Mouse (Mus musculus) heart, embryonic 14.5 days (tissue): ENCODE results near the gene Ltf. TPM values are rescaled to one million over a fixed set of nuclear protein-coding genes. Genes with fewer than 3 reads are reported as not detected.

Source experiments
- ATAC-seq: fragments of 200-750 bp; cut with Nextera tagmentation; 2 replicates; pipeline ENCODE4 v1.8.0; 2017; ENCODE audit warnings: low read depth, moderate TSS enrichment; ENCODE audit not compliant: insufficient number of reproducible peaks, insufficient read depth, low FRiP score
- H3K27ac ChIP-seq, 2 experiments: fragments of 200-500 bp in 1 of 2; fragments of 300-500 bp in 1 of 2; sonication (generic) in 1 of 2; replicated peaks in 1 of 2; 2 replicates each; pipeline ENCODE4 v1.5.1; 2012 to 2014; ENCODE audit warnings: low read depth in 2 of 2, low read length in 2 of 2, control low read depth in 1 of 2, mild to moderate bottlenecking in 1 of 2, mixed read lengths in 1 of 2; ENCODE audit not compliant: control insufficient read depth in 1 of 2, insufficient read depth in 1 of 2
- H3K27me3 ChIP-seq: fragments of 300-500 bp; sonication (generic); 2 replicates; pipeline ENCODE4 v1.6.1; 2014; ENCODE audit warnings: mild to moderate bottlenecking, low read length, control low read depth; ENCODE audit not compliant: control insufficient read depth, insufficient read depth
- H3K36me3 ChIP-seq: fragments of 300-500 bp; sonication (generic); 2 replicates; pipeline ENCODE4 v1.6.1; 2014; ENCODE audit warnings: mild to moderate bottlenecking, control low read depth, low read length, mixed read lengths; ENCODE audit not compliant: control insufficient read depth, insufficient read depth
- H3K4me1 ChIP-seq, 2 experiments: fragments of 200-500 bp in 1 of 2; fragments of 300-500 bp in 1 of 2; sonication (generic) in 1 of 2; 2 replicates each; pipeline ENCODE4 v1.6.1; 2012 to 2014; ENCODE audit warnings: low read length in 2 of 2, control low read depth in 1 of 2, mixed read lengths in 1 of 2; ENCODE audit not compliant: control insufficient read depth in 2 of 2, insufficient read depth in 2 of 2
- H3K4me2 ChIP-seq: fragments of 300-500 bp; sonication (generic); 2 replicates; pipeline ENCODE4 v1.6.1; 2014; ENCODE audit warnings: mild to moderate bottlenecking, low read length
- H3K4me3 ChIP-seq, 2 experiments: fragments of 200-500 bp in 1 of 2; fragments of 300-500 bp in 1 of 2; sonication (generic) in 1 of 2; 2 replicates each; pipeline ENCODE4 v1.5.1; 2012 to 2014; ENCODE audit warnings: low read length in 2 of 2, mild to moderate bottlenecking in 2 of 2, control low read depth in 1 of 2, low read depth in 1 of 2, moderate library complexity in 1 of 2; ENCODE audit not compliant: control insufficient read depth in 1 of 2, insufficient read depth in 1 of 2
- H3K9ac ChIP-seq: fragments of 300-500 bp; sonication (generic); 2 replicates; pipeline ENCODE4 v1.6.1; 2014; ENCODE audit warnings: mild to moderate bottlenecking, low read length
- H3K9me3 ChIP-seq: fragments of 300-500 bp; sonication (generic); 2 replicates; pipeline ENCODE4 v1.6.1; 2016; ENCODE audit warnings: low read length, control low read depth; ENCODE audit not compliant: control insufficient read depth
- WGBS: fragments of 180-500 bp; shearing (Covaris S2); extraction: QIAGEN DNeasy Blood & Tissue Kit; methylation state at CpG from one replicate; pipeline ENCODE4 v1.1.7; 2014; 5-methylcytosine and 5-hydroxymethylcytosine counted together
- polyA plus RNA-seq: library from polyadenylated mRNA; unstranded; fragments of >200 nt; fragmentation: Nextera tagmentation; extraction: Ambion mirVana; gene quantifications from 2 replicates; pipeline ENCODE4 v1.2.1, GENCODE M21; 2014

The Ltf gene
- polyA plus RNA-seq, 1 experiment from 2014 or later, result 1.6 TPM

DNA sequence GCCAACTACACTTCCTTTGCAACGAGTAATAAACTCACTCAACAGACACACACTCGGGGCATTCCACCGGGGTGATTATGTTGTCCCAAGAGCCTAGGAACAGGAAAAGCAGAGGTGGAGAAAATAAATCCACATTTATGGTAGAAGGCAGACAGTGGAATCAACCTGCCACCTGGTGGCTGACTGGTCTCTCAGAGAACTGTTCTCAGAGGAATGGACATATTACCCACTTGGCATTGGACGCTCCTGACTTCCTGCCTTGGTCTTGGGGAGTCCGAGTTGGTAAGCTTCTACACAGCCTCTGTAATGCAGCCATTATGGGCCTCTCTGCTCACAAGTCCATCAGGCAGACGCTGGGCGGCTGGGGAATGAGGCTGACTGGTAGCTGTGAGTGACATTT is 53.1 kb downstream of the Ltf start:
- Histone ChIP-seq H3K9me3 (peaks cover 10% of the 10 kb centered on the region), H3K4me2 (no peak overlapping the region), H3K4me1 (no peaks in the 10 kb centered on the region), H3K27ac (no peak overlapping the region), H3K27me3 (no peaks in the 10 kb centered on the region), H3K9ac (no peak overlapping the region), H3K36me3 (no peaks in the 10 kb centered on the region), H3K4me3 (no peak overlapping the region)
- 47% methylated on average over 7 of the region's 7 CpGs for WGBS
- ATAC-seq, result no peak; the same call in 1 of the 2 replicates

DNA sequence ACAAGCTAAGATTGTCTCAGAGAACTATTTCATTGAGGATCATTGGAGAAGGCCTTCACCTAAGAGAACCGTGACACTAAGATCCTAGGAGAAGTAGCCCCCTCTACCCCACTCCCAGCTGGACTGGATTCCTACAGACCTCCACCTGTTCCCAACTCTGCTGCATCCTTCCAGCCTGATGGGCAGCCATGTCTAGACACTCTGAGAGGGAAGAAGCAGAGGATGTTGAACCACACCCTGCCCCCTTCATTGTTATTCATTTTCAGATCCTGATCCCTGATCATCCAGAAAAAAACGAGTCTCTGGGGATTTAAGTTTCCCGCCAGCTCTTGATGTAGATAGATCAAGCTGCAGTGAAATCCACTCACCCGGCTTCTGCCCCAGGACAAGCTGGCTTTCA is 53.9 kb downstream of the Ltf start:
- Histone ChIP-seq H3K36me3 (no peaks in the 10 kb centered on the region), H3K27me3 (no peaks in the 10 kb centered on the region), H3K9me3 (peaks cover 16% of the 10 kb centered on the region), H3K9ac (no peak overlapping the region), H3K4me1 (no peaks in the 10 kb centered on the region), H3K4me2 (no peak overlapping the region), H3K4me3 (no peak overlapping the region), H3K27ac (no peak overlapping the region)
- no peak for ATAC-seq
- 68% methylated on average over 4 of the region's 4 CpGs for WGBS

DNA sequence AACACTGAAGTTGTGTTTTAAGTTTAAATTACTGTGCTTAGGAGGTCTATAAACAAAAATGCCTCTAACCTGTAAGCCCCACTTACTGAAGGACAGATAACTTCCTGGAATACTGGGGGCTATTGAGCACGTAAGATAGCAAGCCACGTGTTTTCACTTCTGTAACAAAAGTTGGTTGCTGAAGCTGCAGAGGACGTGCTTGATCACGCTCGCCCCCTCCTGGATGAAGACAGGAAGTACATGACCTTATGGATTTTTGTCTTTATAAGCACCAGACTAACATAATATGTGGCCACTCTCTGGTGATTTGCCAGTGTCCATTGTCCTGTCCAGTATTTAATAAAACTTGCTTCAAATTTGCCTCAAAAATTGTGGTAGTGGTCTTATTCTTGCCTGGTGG is 58.7 kb downstream of the Ltf start:
- Histone ChIP-seq H3K9ac (no peak overlapping the region), H3K4me3 (no peak overlapping the region), H3K4me1 (peaks cover 4% of the 10 kb centered on the region in 2 experiments; a peak in 3 of 4 replicates), H3K9me3 (peaks cover 16% of the 10 kb centered on the region), H3K36me3 (no peaks in the 10 kb centered on the region), H3K27me3 (no peaks in the 10 kb centered on the region), H3K4me2 (no peak overlapping the region), H3K27ac (no peak overlapping the region)
- 58% methylated on average over 5 of the region's 5 CpGs for WGBS
- ATAC-seq, result no peak

DNA sequence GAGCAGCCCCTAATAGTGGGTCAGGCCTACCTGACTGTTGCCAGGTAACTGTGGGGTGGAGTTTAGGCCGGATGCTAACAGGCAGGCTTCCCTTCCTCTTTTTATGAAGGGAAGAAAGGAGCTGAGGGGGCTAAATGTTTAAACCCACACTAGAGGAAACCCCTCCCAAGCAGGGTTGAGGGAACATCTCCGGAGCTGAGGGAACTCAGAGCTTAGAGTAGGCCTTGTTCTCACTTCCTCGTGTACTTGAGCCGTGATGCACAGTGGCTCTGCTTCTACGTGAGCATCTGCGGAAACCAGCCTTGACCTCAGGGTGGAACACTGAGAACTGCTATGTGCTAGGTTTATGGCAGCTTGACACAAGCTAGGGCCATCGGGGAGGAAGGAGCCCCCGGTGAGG is 61.7 kb downstream of the Ltf start:
- peaks cover 6% of the 10 kb centered on the region; the same call in 1 of the 2 replicates for H3K9me3 ChIP-seq
- H3K4me2 ChIP-seq, result no peak overlapping the region
- H3K36me3 ChIP-seq, result no peaks in the 10 kb centered on the region
- peaks cover 4% of the 10 kb centered on the region in 2 experiments; a peak in 3 of 4 replicates for H3K4me1 ChIP-seq
- no peaks in the 10 kb centered on the region for H3K27me3 ChIP-seq
- H3K27ac ChIP-seq, result no peak overlapping the region
- no peak for ATAC-seq
- 93% methylated on average over 8 of the region's 8 CpGs for WGBS
- no peak overlapping the region for H3K9ac ChIP-seq
- no peak overlapping the region for H3K4me3 ChIP-seq

DNA sequence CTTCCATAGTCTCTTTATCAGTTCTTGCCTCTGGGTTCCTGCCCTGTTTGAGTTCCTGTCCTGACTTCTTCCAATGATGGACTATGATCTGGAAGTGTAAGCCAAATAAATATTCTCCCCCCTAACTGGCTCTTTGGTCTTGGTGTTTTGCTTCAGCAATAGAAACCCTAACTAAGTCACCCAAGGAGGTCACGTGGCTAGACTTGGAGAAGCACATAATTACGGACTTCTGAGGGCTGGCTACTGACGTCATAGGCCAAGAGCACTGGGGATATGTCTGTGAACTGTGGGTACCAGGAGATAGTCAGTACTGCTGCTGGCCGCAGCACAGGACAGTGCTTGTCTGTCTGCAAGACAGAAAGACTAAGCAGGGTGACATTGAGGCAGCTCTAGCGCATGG is 62.7 kb downstream of the Ltf start:
- Histone ChIP-seq H3K4me3 (no peak overlapping the region), H3K27me3 (no peaks in the 10 kb centered on the region), H3K9ac (no peak overlapping the region), H3K4me2 (no peak overlapping the region), H3K4me1 (peaks cover 4% of the 10 kb centered on the region in 2 experiments; a peak in 3 of 4 replicates), H3K27ac (no peak overlapping the region), H3K36me3 (no peaks in the 10 kb centered on the region), H3K9me3 (peaks cover 6% of the 10 kb centered on the region; the same call in 1 of the 2 replicates)
- ATAC-seq, result no peak
- 84% methylated on average over 5 of the region's 5 CpGs for WGBS

DNA sequence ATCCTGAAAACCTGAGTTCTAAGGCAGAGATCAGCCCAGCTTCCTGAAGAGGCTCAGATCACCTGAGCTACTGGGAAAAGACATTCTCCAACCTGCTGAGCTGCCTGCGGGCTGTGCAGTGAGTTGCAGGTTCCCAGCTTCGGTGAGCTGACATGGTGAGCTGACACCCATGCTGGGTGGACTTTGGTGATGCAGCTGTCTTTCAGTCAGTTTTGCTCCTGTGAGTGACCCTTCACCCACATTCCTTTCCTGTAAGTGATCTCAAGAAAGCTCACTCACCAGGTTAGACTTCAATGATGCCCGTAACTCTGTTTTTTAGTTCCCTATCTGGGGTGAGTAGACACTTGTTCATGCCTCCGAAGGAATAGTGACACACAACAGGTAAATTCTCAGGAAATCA is 66.3 kb downstream of the Ltf start:
- 36% methylated on average over 4 of the region's 4 CpGs for WGBS

DNA sequence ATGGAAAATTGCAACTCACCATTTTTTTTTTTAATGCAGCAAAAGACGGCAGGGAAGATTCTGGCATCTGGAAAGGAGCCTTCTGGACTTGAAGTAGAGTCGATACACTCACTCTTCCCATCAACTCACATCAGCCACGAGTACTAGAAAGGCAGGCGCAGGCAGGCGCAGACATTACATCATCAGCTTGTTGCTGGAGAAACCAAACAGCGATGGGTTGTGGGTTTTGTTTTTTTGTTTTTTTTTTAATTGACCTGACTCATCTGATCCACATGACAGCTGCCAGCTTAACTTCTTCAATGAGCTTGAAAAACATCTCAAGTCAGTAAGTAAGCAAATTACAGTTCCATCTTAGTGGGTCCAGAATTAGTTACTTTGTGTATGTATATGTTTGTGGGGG is 67.1 kb downstream of the Ltf start:
- no peaks in the 10 kb centered on the region for H3K36me3 ChIP-seq
- H3K4me3 ChIP-seq, result no peak overlapping the region
- no peaks in the 10 kb centered on the region for H3K27me3 ChIP-seq
- H3K9me3 ChIP-seq, result no peaks in the 10 kb centered on the region
- H3K9ac ChIP-seq, result no peak overlapping the region
- WGBS, result 57% methylated on average over 6 of the region's 6 CpGs
- H3K27ac ChIP-seq, result no peak overlapping the region
- no peak for ATAC-seq
- peaks cover 11 to 22% of the 10 kb centered on the region in 2 experiments for H3K4me1 ChIP-seq
- H3K4me2 ChIP-seq, result no peak overlapping the region

More for the DNA sequence above, 66.3 kb downstream of the Ltf start:
- H3K36me3 ChIP-seq, result no peaks in the 10 kb centered on the region
- no peaks in the 10 kb centered on the region for H3K9me3 ChIP-seq
- H3K4me2 ChIP-seq, result no peak overlapping the region
- no peak overlapping the region for H3K9ac ChIP-seq
- no peaks in the 10 kb centered on the region for H3K27me3 ChIP-seq
- no peak overlapping the region for H3K4me3 ChIP-seq
- no peak for ATAC-seq
- H3K4me1 ChIP-seq, result peaks cover 11 to 22% of the 10 kb centered on the region in 2 experiments
- H3K27ac ChIP-seq, result no peak overlapping the region

DNA sequence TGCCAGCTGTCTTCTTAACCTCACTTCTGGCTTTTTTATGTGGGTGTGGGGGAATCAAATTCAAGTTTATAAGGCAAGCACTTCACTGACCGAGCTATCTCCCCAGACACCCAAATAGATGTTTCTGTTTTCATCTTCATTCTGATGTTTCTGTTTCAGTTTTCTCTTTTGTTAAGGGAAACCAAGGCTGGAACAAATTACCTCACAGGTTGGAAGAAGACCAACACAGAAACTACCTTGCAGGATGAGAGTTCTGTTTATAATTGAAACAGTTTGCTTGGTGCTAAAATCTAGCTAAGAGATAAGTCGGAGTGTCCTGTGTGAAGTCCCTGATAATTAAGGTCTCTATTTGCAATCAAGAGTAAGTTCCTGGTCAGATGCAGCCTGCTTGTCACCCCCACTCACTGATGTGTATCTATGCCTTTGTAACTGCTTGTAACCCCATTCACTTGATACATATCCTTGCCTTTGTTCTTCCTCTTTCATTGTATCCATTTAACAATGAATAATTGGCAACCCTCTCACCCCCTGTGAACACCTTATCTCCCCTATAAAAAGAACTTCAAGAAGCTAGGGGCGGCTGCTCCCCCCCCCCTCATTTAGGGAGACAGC is 68.0 kb downstream of the Ltf start:
- no peak for ATAC-seq
- no peaks in the 10 kb centered on the region for H3K27me3 ChIP-seq
- no peak overlapping the region for H3K4me3 ChIP-seq
- peaks cover 8 to 20% of the 10 kb centered on the region in 2 experiments for H3K4me1 ChIP-seq
- WGBS, result 33% methylated on average over 3 of the region's 3 CpGs
- H3K9me3 ChIP-seq, result no peaks in the 10 kb centered on the region
- no peak overlapping the region for H3K4me2 ChIP-seq
- H3K9ac ChIP-seq, result no peak overlapping the region
- no peak overlapping the region for H3K27ac ChIP-seq
- H3K36me3 ChIP-seq, result no peaks in the 10 kb centered on the region
